Mouse (Mus musculus) embryonic facial prominence, embryonic 10.5 days (tissue): ENCODE measurements at regions not wholly inside any gene's neighbourhood (a gene's known extent, or its start where the extent isn't known, plus 50 kb on each side); places are given as distances from the start of the nearest gene placed in this dataset.
"Not testable (repeated sequence)": the region's sequence is repeated elsewhere in the genome, so short reads cannot be mapped to it uniquely, and the experiment has no call there.

Experiments
- DNase-seq: peaks from one replicate; pipeline ENCODE4 v3.0.0-alpha.2; 2017; ENCODE audit warnings: low spot score
- H3K27ac ChIP-seq: fragments of 300-500 bp; sonication (generic); replicated peaks from 2 replicates; pipeline ENCODE4 v1.5.1; 2016; ENCODE audit warnings: mild to moderate bottlenecking
- H3K27me3 ChIP-seq: fragments of 300-500 bp; sonication (generic); replicated peaks from 2 replicates; pipeline ENCODE4 v1.6.1; 2016; ENCODE audit warnings: low read depth, mild to moderate bottlenecking; ENCODE audit not compliant: poor library complexity, severe bottlenecking
- H3K36me3 ChIP-seq: fragments of 300-500 bp; sonication (generic); replicated peaks from 2 replicates; pipeline ENCODE4 v1.6.1; 2016; ENCODE audit warnings: mild to moderate bottlenecking, moderate library complexity
- H3K4me1 ChIP-seq: fragments of 300-500 bp; sonication (generic); 2 replicates; pipeline ENCODE4 v1.6.1; 2016
- H3K4me3 ChIP-seq: fragments of 300-500 bp; sonication (generic); 2 replicates; pipeline ENCODE4 v1.5.1; 2016; ENCODE audit warnings: mild to moderate bottlenecking, moderate library complexity
- H3K9me3 ChIP-seq: fragments of 300-500 bp; sonication (generic); 2 replicates; pipeline ENCODE4 v1.6.1; 2016; ENCODE audit warnings: mild to moderate bottlenecking
- WGBS: fragments of 180-500 bp; shearing (Covaris S2); methylation state at CpG from one replicate; pipeline ENCODE4 v1.1.7; 2016; 5-methylcytosine and 5-hydroxymethylcytosine counted together

DNA sequence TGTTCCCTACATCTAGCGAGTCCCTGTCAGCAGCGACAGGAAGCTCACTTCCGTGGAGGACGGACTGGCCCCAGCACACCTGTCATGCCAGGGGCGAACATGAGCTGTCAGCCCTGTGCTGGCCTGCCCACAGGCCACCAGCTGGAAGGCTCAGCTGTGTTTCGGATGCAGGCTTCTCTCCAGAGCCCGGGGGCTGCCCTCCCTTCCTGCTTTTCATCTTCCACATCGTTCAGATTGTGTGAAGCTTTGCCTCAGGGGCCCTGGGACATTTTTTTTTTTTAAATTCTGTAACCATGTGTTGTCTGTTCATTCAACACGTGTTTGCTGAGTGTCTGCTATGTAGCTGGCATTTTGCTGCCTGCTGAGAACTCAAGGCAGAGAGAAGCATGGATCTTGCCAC lies 167.2 kb downstream of the Csl start:
- WGBS: 28% methylated on average over 9 of the region's 9 CpGs
- Histone ChIP-seq H3K27me3 (no peaks in the 10 kb centered on the region), H3K4me3 (peak overlapping the region; percentile 27; the same call in 1 of the 2 replicates), H3K27ac (0 out of 2 replicates have a peak overlapping the region, but pooled peaks have one; percentile 21), H3K9me3 (no peaks in the 10 kb centered on the region), H3K4me1 (peaks cover 22% of the 10 kb centered on the region), H3K36me3 (no peaks in the 10 kb centered on the region)
- peak; percentile 74 for DNase-seq

DNA sequence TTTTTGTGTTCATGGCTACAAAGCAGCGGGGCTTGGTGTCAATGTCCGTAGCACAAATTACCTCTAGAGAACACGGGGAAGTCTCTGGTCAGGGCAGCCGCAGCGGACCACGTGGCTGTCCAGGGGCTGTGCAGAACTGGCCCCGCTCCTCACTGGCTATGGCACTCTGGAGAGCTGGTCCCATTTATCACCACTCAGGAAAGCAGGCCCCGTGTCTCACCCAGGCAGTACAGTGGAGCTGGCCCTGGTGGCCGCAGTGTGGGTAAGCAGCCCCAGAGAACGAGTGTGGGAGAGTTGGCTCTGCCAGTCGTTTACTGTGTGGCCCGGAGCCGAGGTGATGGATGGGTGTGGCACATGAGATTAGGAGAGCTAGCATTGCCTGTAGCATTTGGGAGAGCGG lies 163.8 kb downstream of the Csl start:
- Histone ChIP-seq H3K9me3 (peaks cover 4% of the 10 kb centered on the region; the same call in 1 of the 2 replicates), H3K4me3 (no peak overlapping the region), H3K27me3 (no peaks in the 10 kb centered on the region), H3K27ac (peak overlapping the region; percentile 54; the same call in 1 of the 2 replicates), H3K36me3 (no peaks in the 10 kb centered on the region), H3K4me1 (peaks cover 28% of the 10 kb centered on the region)
- 89% methylated on average over 14 of the region's 14 CpGs for WGBS
- DNase-seq: no peak

DNA sequence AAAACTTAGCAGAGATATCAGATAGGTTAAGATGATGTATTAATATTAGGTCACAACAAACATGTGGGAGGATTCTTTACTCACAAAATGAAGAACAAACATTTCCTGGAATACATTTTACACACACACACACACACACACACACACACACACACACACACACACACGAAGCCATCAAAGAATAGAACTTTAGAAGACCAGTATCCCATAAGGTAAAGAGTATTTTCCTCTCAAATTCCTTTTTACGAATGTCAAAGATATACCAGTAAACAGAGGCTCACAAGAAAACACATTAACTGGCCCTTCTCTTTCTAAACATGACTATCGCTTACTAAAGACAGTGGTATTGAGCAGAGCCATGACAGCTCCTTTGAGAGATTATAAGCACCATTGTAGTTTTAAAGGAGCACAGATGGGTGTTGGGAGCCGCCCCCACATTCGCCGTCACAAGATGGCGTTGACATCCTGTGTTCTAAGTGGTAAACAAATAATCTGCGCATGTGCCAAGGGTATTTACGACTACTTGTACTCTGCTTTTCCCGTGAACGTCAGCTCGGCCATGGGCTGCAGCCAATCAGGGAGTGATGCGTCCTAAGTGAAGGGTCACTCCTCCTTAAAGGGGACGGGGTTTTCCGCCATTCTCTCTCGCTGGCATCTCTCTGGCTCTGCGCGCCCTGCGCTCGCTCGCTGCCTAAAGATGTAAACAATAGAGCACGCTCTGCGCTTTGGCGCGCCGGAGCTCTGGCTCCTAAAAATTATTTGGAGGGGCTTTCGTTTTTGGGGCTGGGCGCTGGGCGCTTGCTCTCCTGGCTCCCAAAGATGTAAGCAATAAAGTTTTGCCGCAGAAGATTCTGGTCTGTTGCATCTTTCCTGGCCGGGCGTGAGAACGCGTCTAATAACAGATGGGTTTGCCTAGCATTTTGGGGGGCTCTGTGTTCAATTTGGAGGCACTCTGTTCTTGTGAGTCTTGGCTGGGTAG lies 160.0 kb downstream of the Csl start:
- H3K27me3 ChIP-seq, DNase-seq, H3K9me3 ChIP-seq, H3K4me1 ChIP-seq, H3K36me3 ChIP-seq: not testable (repeated sequence)
- 54% methylated on average over 28 of the region's 34 CpGs for WGBS
- Histone ChIP-seq H3K4me3 (peak overlapping the region; percentile 57), H3K27ac (peak overlapping the region; percentile 84)

DNA sequence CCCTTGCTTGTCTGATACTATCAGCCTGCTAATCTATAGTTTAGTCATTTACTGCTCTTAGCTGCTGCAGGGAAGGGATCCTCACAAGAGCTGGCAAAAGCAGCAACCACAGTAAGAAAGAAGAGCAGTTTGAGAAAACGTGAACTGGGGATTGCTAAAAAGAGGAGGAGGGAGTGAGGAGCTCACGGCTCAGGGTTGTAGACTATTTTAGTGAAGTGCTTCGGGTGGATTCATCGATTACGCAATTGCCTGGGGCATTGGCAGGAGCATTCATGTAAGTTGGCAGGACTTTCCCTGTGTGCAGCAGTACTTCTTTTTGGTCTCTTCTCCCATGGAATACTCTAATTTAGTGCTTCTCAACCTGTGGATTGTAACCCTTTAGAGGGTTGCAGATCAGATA lies 157.1 kb downstream of the Csl start:
- no peaks in the 10 kb centered on the region for H3K36me3 ChIP-seq
- 92% methylated on average over 5 of the region's 5 CpGs for WGBS

DNA sequence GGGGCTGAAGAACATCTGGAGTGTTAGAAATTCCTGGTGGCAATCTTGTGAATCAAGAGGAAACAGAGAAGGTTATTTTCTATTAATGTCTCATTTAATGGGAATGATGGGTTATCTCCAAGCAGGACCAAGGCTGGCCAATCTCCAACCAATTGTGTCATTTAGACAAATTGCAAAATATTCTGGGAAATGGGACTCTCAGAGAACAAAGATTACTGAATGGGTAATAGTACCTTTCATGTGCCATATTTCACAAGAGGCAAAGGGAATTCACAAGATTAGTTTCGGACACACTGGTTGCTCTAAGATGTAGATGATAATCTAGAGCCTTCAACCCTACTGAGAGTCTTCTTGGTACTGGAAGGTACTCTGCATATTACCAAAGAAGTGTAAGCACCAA lies 155.3 kb downstream of the Csl start:
- WGBS: 93% methylated on average over 1 of the region's 1 CpGs
- no peaks in the 10 kb centered on the region for H3K27me3 ChIP-seq
- no peak for DNase-seq
- no peaks in the 10 kb centered on the region for H3K36me3 ChIP-seq
- H3K4me3 ChIP-seq: no peak overlapping the region
- H3K4me1 ChIP-seq: peaks cover 6% of the 10 kb centered on the region; the same call in 1 of the 2 replicates
- H3K27ac ChIP-seq: no peak overlapping the region
- H3K9me3 ChIP-seq: no peaks in the 10 kb centered on the region

More for the DNA sequence above, 157.1 kb downstream of the Csl start:
- Histone ChIP-seq H3K27ac (no peak overlapping the region), H3K27me3 (no peaks in the 10 kb centered on the region), H3K9me3 (peaks cover 4% of the 10 kb centered on the region; the same call in 1 of the 2 replicates), H3K4me3 (no peak overlapping the region), H3K4me1 (peaks cover 6% of the 10 kb centered on the region; the same call in 1 of the 2 replicates)
- no peak for DNase-seq

DNA sequence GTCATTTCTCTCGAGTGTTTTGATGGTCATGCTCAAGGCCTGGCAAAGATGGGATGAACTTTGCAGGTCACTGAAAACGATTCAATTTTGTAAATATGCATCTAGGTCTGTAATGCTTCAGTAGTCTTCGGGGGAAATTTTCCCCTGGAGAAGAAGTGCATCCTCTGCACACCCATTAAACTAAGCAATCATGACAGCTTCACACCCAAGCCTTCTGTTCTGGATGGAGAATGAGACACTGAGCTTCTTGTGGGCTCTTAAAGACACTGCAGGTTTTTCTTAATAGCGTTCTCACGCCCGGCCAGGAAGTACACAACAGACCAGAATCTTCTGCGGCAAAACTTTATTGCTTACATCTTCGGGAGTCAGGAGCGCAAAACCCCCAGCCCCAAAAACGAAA lies 151.0 kb downstream of the Csl start:
- no peaks in the 10 kb centered on the region for H3K4me1 ChIP-seq
- H3K27me3 ChIP-seq: no peaks in the 10 kb centered on the region
- H3K4me3 ChIP-seq: no peak overlapping the region
- WGBS: 87% methylated on average over 10 of the region's 10 CpGs
- H3K27ac ChIP-seq: no peak overlapping the region
- no peaks in the 10 kb centered on the region for H3K36me3 ChIP-seq
- DNase-seq: no peak
- peaks cover 3% of the 10 kb centered on the region; the same call in 1 of the 2 replicates for H3K9me3 ChIP-seq

DNA sequence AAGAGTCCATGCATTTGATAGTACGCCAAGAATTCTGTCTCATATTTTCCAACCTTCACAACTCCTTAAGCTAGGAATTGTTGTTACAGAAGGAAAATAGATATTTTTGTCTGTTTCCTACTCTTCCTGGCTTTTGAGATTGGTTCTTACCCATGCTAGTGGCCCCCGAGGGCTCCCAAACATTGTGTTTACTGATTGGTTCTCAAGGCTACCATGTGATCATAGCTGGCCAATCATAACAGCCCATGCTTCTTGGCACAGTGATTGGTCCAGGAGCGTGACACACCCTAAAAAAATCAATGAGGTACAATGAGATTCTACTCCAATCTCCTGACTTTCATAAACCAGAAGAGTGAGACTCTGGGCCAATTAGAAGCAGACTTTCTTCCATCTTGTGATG lies 150.0 kb downstream of the Csl start:
- WGBS: 91% methylated on average over 3 of the region's 3 CpGs
- no peak overlapping the region for H3K27ac ChIP-seq
- peaks cover 3% of the 10 kb centered on the region; the same call in 1 of the 2 replicates for H3K9me3 ChIP-seq
- H3K4me1 ChIP-seq: no peaks in the 10 kb centered on the region
- H3K4me3 ChIP-seq: no peak overlapping the region
- no peak for DNase-seq
- H3K27me3 ChIP-seq: no peaks in the 10 kb centered on the region
- no peaks in the 10 kb centered on the region for H3K36me3 ChIP-seq

DNA sequence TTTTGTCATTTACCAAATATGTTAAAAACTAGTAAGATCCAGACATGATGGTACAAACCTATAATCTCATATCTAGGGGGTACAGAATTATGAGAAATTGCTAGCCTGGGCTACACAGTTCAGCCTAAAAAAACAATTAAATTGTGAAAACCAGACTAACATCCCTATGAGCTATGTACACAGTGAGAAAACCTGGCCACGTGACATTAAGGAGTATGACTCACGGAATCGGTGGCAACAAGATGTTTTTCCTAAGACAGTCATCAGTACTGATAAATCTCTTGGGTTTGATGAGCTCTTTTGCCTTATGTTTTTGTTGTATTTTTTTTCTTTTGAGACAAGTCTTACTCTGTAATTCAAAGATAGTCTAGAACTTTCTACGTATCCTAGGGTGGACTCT lies 148.6 kb downstream of the Csl start:
- no peaks in the 10 kb centered on the region; the same call in 1 of the 2 replicates for H3K4me1 ChIP-seq
- no peaks in the 10 kb centered on the region for H3K36me3 ChIP-seq
- H3K27ac ChIP-seq: no peak overlapping the region
- no peak for DNase-seq
- H3K9me3 ChIP-seq: peaks cover 3% of the 10 kb centered on the region; the same call in 1 of the 2 replicates
- H3K27me3 ChIP-seq: no peaks in the 10 kb centered on the region
- H3K4me3 ChIP-seq: no peak overlapping the region
- 90% methylated on average over 4 of the region's 4 CpGs for WGBS

DNA sequence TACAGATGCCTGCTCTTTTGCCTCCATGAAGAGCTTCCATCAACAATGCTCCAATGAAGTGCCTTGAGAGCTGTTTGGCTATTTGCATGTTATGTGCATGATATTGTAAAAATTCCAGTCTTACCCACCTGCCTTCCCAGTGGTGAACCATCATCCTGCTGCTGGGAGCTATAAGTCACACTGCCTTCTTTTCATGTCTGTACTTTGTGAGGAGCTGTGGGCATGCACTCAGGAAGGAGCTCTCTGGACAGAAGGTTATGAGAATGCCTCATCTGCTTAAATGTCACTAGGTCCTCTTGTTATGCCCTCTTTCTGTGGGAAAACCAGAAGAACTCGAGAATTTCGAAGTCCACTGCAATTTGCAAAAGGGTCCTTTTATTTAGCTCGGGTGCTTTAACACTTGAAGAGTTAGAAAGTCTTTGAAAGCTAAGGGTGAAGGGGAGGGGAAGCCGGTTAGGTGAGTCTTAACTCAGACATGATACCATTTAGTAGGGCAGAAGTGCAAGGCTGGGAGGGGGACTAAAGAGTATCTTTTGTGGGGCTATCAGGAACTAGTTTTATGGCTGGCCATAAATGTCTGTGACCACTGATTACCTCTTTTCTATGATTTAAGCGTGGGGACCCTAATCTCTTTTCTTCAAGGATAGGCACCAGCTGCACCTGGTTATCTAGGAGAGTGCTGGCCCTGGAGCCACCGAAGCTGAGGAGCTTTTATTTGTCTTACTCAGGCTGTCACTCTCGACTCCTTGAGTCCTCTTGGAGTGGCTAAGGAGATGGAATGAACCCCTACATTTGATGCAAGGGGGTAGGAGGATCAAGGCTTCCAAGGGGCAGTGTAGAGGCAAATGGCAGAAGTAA lies 144.8 kb downstream of the Csl start:
- H3K27me3 ChIP-seq: no peaks in the 10 kb centered on the region
- H3K27ac ChIP-seq: 0 out of 2 replicates have a peak overlapping the region, but pooled peaks have one; percentile 25
- no peak overlapping the region for H3K4me3 ChIP-seq
- no peaks in the 10 kb centered on the region for H3K36me3 ChIP-seq
- H3K9me3 ChIP-seq: peaks cover 3% of the 10 kb centered on the region; the same call in 1 of the 2 replicates
- H3K4me1 ChIP-seq: no peaks in the 10 kb centered on the region; the same call in 1 of the 2 replicates
- WGBS: 68% methylated on average over 7 of the region's 7 CpGs
- DNase-seq: no peak

DNA sequence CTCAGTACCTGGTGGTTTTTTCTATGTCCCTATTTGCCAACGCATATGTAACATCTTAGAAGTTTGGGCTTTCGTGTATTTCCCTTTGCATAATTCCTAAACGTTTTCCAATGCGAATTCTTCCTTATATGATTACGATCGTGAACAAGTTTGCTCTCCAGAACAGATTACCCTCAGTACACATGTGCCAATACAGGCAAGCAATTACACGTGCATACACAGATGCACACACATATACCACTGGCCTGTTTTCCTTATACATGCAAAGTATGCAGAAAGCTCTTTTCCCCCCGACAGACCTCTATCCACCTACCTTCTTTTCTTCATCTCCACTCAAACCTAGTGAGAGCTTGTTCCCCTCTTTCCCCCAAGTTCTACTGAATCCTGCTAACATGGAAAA lies 144.1 kb downstream of the Csl start:
- no peaks in the 10 kb centered on the region for H3K27me3 ChIP-seq
- DNase-seq: no peak
- peaks cover 3% of the 10 kb centered on the region; the same call in 1 of the 2 replicates for H3K9me3 ChIP-seq
- H3K36me3 ChIP-seq: no peaks in the 10 kb centered on the region
- peak overlapping the region; percentile 25; the same call in 1 of the 2 replicates for H3K27ac ChIP-seq
- H3K4me3 ChIP-seq: no peak overlapping the region
- H3K4me1 ChIP-seq: no peaks in the 10 kb centered on the region; the same call in 1 of the 2 replicates
- 87% methylated on average over 8 of the region's 8 CpGs for WGBS

DNA sequence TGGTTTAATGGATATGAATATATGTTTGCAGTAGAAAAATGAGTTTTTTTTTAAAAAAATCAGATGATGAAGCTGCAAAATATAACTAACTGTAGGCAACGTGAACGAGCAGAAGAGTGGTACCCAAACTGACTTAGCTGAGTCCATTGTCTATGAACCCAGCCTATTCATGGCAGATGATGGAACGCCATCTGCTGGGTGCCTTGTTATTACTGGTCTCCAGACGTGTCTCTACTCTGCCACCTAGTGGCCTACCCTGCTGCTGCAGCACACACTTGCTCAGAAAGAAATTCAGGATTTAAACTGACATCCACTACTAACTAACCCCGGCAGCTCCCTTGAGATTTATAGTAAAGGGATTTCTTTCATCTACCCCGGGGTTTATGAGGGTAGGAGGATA lies 143.7 kb downstream of the Csl start:
- Histone ChIP-seq H3K27ac (peak overlapping the region; percentile 14; the same call in 1 of the 2 replicates), H3K4me3 (no peak overlapping the region), H3K4me1 (no peaks in the 10 kb centered on the region; the same call in 1 of the 2 replicates), H3K27me3 (no peaks in the 10 kb centered on the region), H3K9me3 (peaks cover 3% of the 10 kb centered on the region; the same call in 1 of the 2 replicates), H3K36me3 (no peaks in the 10 kb centered on the region)
- peak; percentile 89 for DNase-seq
- WGBS: 19% methylated on average over 6 of the region's 6 CpGs

DNA sequence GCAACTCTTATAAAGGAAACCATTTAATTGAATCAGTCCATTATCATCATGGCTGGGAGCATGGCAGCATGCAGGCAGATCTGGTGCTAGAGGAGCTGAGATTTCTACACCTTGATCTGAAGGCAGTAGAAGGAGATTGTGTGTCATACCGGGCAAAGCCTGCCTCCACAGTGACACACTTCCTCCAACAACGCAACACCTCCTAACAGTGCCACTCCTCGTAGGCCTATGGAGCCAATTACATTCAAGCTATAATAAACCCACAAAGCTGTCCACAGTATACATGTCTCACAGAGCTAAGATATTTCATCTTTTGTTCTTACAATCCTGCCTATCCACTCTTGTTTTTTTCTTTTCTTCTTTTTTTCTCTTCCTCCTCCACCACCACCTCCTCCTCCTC lies 141.8 kb downstream of the Csl start:
- peaks cover 3% of the 10 kb centered on the region; the same call in 1 of the 2 replicates for H3K9me3 ChIP-seq
- no peak overlapping the region for H3K4me3 ChIP-seq
- no peak overlapping the region for H3K27ac ChIP-seq
- H3K4me1 ChIP-seq: no peaks in the 10 kb centered on the region; the same call in 1 of the 2 replicates
- H3K36me3 ChIP-seq: no peaks in the 10 kb centered on the region
- no peaks in the 10 kb centered on the region for H3K27me3 ChIP-seq
- DNase-seq: no peak
- 88% methylated on average over 3 of the region's 3 CpGs for WGBS
